Mouse (Mus musculus) neural tube, embryonic 14.5 days (tissue): ENCODE measurements around the gene Kif15. TPM values are rescaled to one million over a fixed set of nuclear protein-coding genes. Genes with fewer than 3 reads are reported as not detected.

Experiments
- ATAC-seq: fragments of 200-750 bp; cut with Nextera tagmentation; 2 replicates; pipeline ENCODE4 v1.8.0; 2017; ENCODE audit warnings: low read depth, mild to moderate bottlenecking, moderate TSS enrichment, moderate library complexity
- H3K27ac ChIP-seq: fragments of 300-500 bp; sonication (generic); 2 replicates; pipeline ENCODE4 v1.5.1; 2014; ENCODE audit warnings: low read depth, mild to moderate bottlenecking, control low read depth, low read length, moderate library complexity, mixed read lengths
- H3K27me3 ChIP-seq: fragments of 300-500 bp; sonication (generic); 2 replicates; pipeline ENCODE4 v1.6.1; 2014; ENCODE audit warnings: low read length; ENCODE audit not compliant: control insufficient read depth, insufficient read depth
- H3K36me3 ChIP-seq: fragments of 300-500 bp; sonication (generic); 2 replicates; pipeline ENCODE4 v1.6.1; 2014; ENCODE audit warnings: low read length, mixed read lengths; ENCODE audit not compliant: control insufficient read depth, insufficient read depth
- H3K4me1 ChIP-seq: fragments of 300-500 bp; sonication (generic); 2 replicates; pipeline ENCODE4 v1.6.1; 2014; ENCODE audit warnings: low read length; ENCODE audit not compliant: control insufficient read depth, insufficient read depth
- H3K4me2 ChIP-seq: fragments of 300-500 bp; sonication (generic); 2 replicates; pipeline ENCODE4 v1.6.1; 2014; ENCODE audit warnings: mild to moderate bottlenecking, low read depth, low read length, control low read depth
- H3K4me3 ChIP-seq: fragments of 300-500 bp; sonication (generic); 2 replicates; pipeline ENCODE4 v1.5.1; 2014; ENCODE audit warnings: low read depth, low read length, control low read depth, mixed read lengths
- H3K9ac ChIP-seq: fragments of 300-500 bp; sonication (generic); replicated peaks from 2 replicates; pipeline ENCODE4 v1.6.1; 2014; ENCODE audit warnings: low read depth, mild to moderate bottlenecking, control low read depth, low read length, mixed read lengths
- H3K9me3 ChIP-seq: fragments of 300-500 bp; sonication (generic); 2 replicates; pipeline ENCODE4 v1.6.1; 2016; ENCODE audit warnings: low read length; ENCODE audit not compliant: control insufficient read depth
- WGBS: fragments of 180-500 bp; shearing (Covaris S2); extraction: QIAGEN DNeasy Blood & Tissue Kit; methylation state at CpG from one replicate; pipeline ENCODE4 v1.1.7; 2014; 5-methylcytosine and 5-hydroxymethylcytosine counted together
- polyA plus RNA-seq: library from polyadenylated mRNA; unstranded; fragments of >200 nt; fragmentation: Nextera tagmentation; extraction: Ambion mirVana; gene quantifications from 2 replicates; pipeline ENCODE4 v1.2.1, GENCODE M21; 2014

The Kif15 gene
- polyA plus RNA-seq, 1 experiment from 2014 or later, result 8.9 TPM

DNA sequence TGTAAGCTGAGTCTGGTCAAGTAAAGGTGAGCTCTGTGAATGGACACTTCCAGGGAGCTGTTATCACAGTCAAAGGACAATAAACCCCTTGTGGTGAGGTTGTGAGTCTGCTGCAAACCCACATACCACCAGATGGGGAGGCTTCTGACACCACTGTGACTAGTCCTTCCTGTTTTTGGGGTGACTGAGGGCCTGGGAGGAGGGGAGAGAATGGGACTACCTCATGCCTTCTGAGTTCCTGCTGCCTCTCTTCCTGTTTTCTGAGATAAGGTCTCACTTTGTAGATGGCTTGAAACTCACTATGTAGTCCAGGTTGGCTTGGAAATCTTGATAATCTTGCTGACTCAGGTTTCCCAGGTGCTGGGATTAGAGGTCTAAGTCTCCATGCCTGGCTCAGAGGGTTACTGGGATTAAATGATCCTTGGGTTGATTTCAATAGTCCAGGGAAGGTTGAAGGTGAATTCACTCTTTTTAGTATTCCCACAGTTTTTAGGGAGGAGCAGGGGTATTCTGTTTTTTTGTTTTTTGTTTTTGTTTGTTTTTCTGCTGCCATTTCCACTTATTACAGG is 108.0 kb downstream of the Kif15 start:
- no peaks in the 10 kb centered on the region for H3K9me3 ChIP-seq
- no peak overlapping the region for H3K4me2 ChIP-seq
- H3K27ac ChIP-seq, result no peak overlapping the region
- no peak overlapping the region for H3K9ac ChIP-seq
- no peak for ATAC-seq
- no peaks in the 10 kb centered on the region for H3K4me1 ChIP-seq
- no peaks in the 10 kb centered on the region for H3K36me3 ChIP-seq
- H3K27me3 ChIP-seq, result no peaks in the 10 kb centered on the region
- H3K4me3 ChIP-seq, result no peak overlapping the region

DNA sequence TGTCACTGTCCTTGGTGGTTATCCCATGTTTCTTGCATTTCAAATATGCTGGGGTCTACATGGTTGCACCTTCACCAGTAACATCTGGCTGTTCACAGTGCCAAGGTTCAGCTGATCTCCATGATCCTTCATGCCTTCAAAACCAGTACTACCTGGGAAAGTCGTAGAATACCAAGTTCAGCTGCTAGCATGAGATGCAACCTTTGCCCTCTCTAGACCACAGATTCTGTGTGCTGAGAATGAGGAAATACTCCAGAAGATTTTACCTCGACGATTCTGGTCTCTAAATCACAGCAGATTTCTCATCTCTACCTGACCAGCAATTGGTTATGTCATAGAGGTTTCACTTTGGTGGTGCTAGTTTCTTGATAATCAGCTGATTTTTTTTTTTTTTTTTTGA is 109.3 kb downstream of the Kif15 start:
- no peaks in the 10 kb centered on the region for H3K4me1 ChIP-seq
- WGBS, result 96% methylated on average over 3 of the region's 3 CpGs

More for the DNA sequence above, 109.3 kb downstream of the Kif15 start:
- Histone ChIP-seq H3K9ac (no peak overlapping the region), H3K9me3 (no peaks in the 10 kb centered on the region), H3K27me3 (no peaks in the 10 kb centered on the region), H3K4me3 (no peak overlapping the region), H3K27ac (no peak overlapping the region), H3K36me3 (no peaks in the 10 kb centered on the region), H3K4me2 (no peak overlapping the region)
- no peak for ATAC-seq

Other genes starting within 250 kb of the Kif15 start
- not detected in 2 replicates for gene Topaz1, start 203.7 kb upstream of the Kif15 start, polyA plus RNA-seq
- gene Tcaim, start 145.5 kb upstream of the Kif15 start, polyA plus RNA-seq, result 9.8 and 12.1 TPM in 2 replicates
- 1.3 and 1.6 TPM in 2 replicates for gene Gm35549, start 107.0 kb upstream of the Kif15 start, polyA plus RNA-seq
- 98.4 and 107 TPM in 2 replicates for gene Zfp445, start 85.0 kb upstream of the Kif15 start, polyA plus RNA-seq
- 3.1 and 4.0 TPM in 2 replicates for gene Zkscan7, start 65.4 kb upstream of the Kif15 start, polyA plus RNA-seq
- gene Zfp105, start 28.0 kb upstream of the Kif15 start, polyA plus RNA-seq, result 18.8 and 21.4 TPM in 2 replicates
- 33.2 and 34.5 TPM in 2 replicates for gene 1110059G10Rik, start within 50 bp of the Kif15 start, polyA plus RNA-seq
- gene Tmem42, start 70.3 kb downstream of the Kif15 start, polyA plus RNA-seq, result 30.4 and 30.8 TPM in 2 replicates
- gene Tgm4, start 83.7 kb downstream of the Kif15 start, polyA plus RNA-seq, result 0.55 and 0.71 TPM in 2 replicates
- 63.6 and 65.9 TPM in 2 replicates for gene Zdhhc3, start 162.2 kb downstream of the Kif15 start, polyA plus RNA-seq
- gene Exosc7, start 162.2 kb downstream of the Kif15 start, polyA plus RNA-seq, result 71.9 and 76.9 TPM in 2 replicates
- gene Clec3b, start 199.9 kb downstream of the Kif15 start, polyA plus RNA-seq, result not detected in 2 replicates